Mouse (Mus musculus): Measurements from ENCODE around the gene Map4k2. TPM values are rescaled to one million over a fixed set of nuclear protein-coding genes. Genes with fewer than 3 reads are reported as not detected.
A peak's percentile ranks its signal among the peaks of the same experiment; 100 is the strongest.

Map4k2 gene
- polyA plus RNA-seq, 1 experiment from 2014 or later: 13.8 TPM

DNA sequence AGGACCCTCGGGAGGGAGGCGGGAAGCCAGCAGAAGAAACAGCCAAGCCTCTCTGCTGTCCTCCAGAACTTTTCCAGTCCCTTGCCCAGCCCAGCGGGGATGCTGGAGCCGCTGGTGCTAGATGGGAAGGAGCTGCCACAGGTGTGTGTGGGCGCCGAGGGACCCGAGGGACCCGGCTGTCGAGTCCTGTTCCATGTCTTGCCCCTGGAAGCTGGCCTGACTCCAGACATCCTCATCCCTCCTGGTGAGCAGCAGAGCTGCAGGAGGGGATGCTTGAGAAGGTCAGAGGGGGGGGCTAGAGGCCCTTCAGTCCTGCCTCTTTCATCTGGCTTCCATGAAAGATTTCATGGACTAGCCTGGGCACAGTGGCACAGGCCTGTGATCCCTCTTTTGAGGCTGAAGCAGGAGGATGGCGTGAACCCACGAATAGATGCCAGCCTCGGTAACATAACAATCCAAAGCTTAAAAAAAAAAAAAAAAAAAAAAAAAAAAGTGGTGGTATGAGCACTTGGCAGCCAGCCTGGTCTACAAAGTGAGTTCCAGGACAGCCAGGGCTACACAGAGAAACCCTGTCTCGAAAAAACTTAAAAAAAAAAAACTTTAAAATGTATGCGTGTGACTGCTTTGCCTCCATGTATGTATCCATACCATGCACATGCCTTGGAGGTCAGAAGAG is 10.6 kb downstream of the Map4k2 start:
- H3K27me3 ChIP-seq (replicated peaks): no peaks in the 10 kb centered on the region
- H3K27ac ChIP-seq: no peak overlapping the region
- no peak overlapping the region for H3K9ac ChIP-seq
- no peak overlapping the region for H3K4me2 ChIP-seq
- no peak overlapping the region for H3K4me3 ChIP-seq (replicated peaks)
- H3K9me3 ChIP-seq: no peaks in the 10 kb centered on the region
- peaks cover 11% of the 10 kb centered on the region; the same call in 1 of the 2 replicates for H3K36me3 ChIP-seq
- ATAC-seq (ENCODE audit: insufficient read depth, low FRiP score, low read depth): no peak
- WGBS: 79% methylated on average over 14 of the region's 14 CpGs
- peaks cover 7% of the 10 kb centered on the region for H3K4me1 ChIP-seq

- Histone ChIP-seq H3K36me3 (peaks cover 5% of the 10 kb centered on the region; the same call in 1 of the 2 replicates), H3K4me3 (replicated peaks) (no peak overlapping the region), H3K27ac (no peak overlapping the region), H3K4me1 (peaks cover 7% of the 10 kb centered on the region), H3K4me2 (no peak overlapping the region), H3K9me3 (no peaks in the 10 kb centered on the region), H3K27me3 (replicated peaks) (no peaks in the 10 kb centered on the region), H3K9ac (no peak overlapping the region)
- ATAC-seq (ENCODE audit: insufficient read depth, low FRiP score, low read depth): no peak
- WGBS: 76% methylated on average over 2 of the region's 2 CpGs
Measured at GRCm38 (mm10) chr19:6352107-6352505, 11.2 kb downstream of the Map4k2 start.

GRCm38 (mm10) chr19:6354030-6354429 is 13.1 kb downstream of the Map4k2 start:
- Histone ChIP-seq H3K9ac (no peak overlapping the region), H3K4me1 (0 out of 2 replicates have a peak, but pooled peaks cover 5% of the 10 kb centered on the region), H3K9me3 (no peaks in the 10 kb centered on the region), H3K36me3 (0 out of 2 replicates have a peak, but pooled peaks cover 2% of the 10 kb centered on the region), H3K4me3 (replicated peaks) (no peak overlapping the region), H3K4me2 (no peak overlapping the region), H3K27ac (no peak overlapping the region), H3K27me3 (replicated peaks) (no peaks in the 10 kb centered on the region)
- ATAC-seq (ENCODE audit: insufficient read depth, low FRiP score, low read depth): no peak
- 80% methylated on average over 7 of the region's 7 CpGs for WGBS

GRCm38 (mm10) chr19:6361291-6361690 is 20.4 kb downstream of the Map4k2 start:
- Histone ChIP-seq H3K27me3 (replicated peaks) (no peaks in the 10 kb centered on the region), H3K4me1 (peaks cover 12% of the 10 kb centered on the region), H3K27ac (no peak overlapping the region), H3K9me3 (no peaks in the 10 kb centered on the region), H3K4me3 (replicated peaks) (no peak overlapping the region), H3K4me2 (no peak overlapping the region), H3K36me3 (peaks cover 7% of the 10 kb centered on the region), H3K9ac (no peak overlapping the region)
- WGBS: 95% methylated on average over 3 of the region's 3 CpGs
- ATAC-seq (ENCODE audit: insufficient read depth, low FRiP score, low read depth): no peak

DNA sequence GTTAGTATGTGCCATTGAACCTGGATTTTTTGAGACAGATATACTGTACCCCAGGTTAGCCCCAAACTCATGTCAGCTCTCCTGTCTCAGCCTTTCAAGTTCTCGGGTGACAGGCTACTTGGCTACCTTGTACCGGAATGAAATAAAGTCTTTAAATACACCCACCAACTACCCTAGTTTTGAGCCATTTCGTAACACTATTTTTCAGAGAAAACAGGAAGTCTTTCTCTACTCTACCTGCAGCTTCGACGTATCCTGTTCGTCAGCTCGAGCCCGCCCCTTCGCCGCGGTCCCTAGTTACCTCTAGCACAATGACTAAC is 22.1 kb downstream of the Map4k2 start:
- no peaks in the 10 kb centered on the region for H3K27me3 ChIP-seq (replicated peaks)
- H3K9me3 ChIP-seq: no peaks in the 10 kb centered on the region
- H3K27ac ChIP-seq: peak overlapping the region; percentile 70
- peaks cover 18% of the 10 kb centered on the region for H3K4me1 ChIP-seq
- peak overlapping the region; percentile 99 for H3K4me3 ChIP-seq (replicated peaks)
- ATAC-seq (ENCODE audit: insufficient read depth, low FRiP score, low read depth): no peak
- H3K4me2 ChIP-seq: peak overlapping the region; percentile 61
- H3K9ac ChIP-seq: peak overlapping the region; percentile 6; the same call in 1 of the 2 replicates
- H3K36me3 ChIP-seq: peaks cover 24% of the 10 kb centered on the region
- under 1% methylated on average over 11 of the region's 11 CpGs for WGBS

DNA sequence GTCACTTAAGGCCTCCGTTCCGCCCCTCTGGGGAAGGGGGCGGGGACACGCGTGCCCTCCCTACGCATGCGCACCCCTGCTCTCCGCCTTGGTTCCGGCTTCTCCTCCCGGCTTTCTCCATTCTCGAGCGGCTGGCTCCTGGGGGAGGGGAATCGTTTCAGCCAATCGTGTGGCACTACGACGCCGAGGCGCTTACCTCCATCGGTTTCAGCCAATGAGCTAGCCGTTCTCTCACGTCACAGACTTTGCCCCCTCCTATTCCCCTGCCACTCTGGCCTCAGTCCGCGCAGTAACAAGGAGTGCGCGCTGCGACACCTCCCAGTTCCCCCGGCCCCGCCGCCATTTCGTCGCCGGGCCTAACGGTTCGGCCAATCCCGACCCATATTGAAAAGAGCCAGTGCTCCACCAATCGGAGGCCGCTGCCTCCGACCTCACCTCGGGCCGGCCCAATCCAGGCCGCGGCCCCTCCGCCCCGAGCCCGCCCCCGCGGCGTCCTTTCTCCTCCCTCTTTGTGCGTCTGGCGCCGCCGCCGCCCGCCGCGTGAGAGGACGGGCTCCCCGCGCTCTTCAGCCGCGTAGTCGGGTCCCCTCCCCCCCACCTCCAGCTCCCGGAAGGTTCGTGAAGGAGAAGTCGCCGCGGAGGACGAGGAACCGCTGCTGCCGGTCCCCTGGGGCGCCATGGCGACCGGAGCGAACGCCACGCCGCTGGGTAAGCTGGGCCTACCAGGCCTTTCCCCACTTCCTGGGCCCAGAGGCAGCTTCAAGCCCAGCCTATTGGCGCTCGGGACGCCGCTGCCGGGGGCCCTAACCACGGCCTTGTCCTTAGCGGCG is 22.7 kb downstream of the Map4k2 start, which contains the start of gene Sf1:
Sf1 (plus strand) TSS at position 280 of the 830 bp plus-strand sequence.
- ATAC-seq (ENCODE audit: insufficient read depth, low FRiP score, low read depth): peak; percentile 96
- H3K36me3 ChIP-seq: peaks cover 29% of the 10 kb centered on the region
- peak within 1 kb of the TSS; percentile 99 for H3K9ac ChIP-seq
- H3K9me3 ChIP-seq: no peaks in the 10 kb centered on the region
- H3K4me3 ChIP-seq (replicated peaks): peak within 1 kb of the TSS; percentile 99
- peak within 1 kb of the TSS; percentile 98 for H3K27ac ChIP-seq
- H3K4me2 ChIP-seq: peak within 1 kb of the TSS; percentile 81
- no peaks in the 10 kb centered on the region for H3K27me3 ChIP-seq (replicated peaks)
- H3K4me1 ChIP-seq: peaks cover 18% of the 10 kb centered on the region
- under 1% methylated on average over 85 of the region's 85 CpGs for WGBS

GRCm38 (mm10) chr19:6364317-6364725 is 23.4 kb downstream of the Map4k2 start:
- peak overlapping the region; percentile 81 for H3K4me2 ChIP-seq
- peak overlapping the region; percentile 99 for H3K4me3 ChIP-seq (replicated peaks)
- no peaks in the 10 kb centered on the region for H3K27me3 ChIP-seq (replicated peaks)
- H3K9me3 ChIP-seq: no peaks in the 10 kb centered on the region
- H3K4me1 ChIP-seq: peaks cover 18% of the 10 kb centered on the region
- under 1% methylated on average over 53 of the region's 55 CpGs for WGBS
- H3K9ac ChIP-seq: peak overlapping the region; percentile 99
- H3K36me3 ChIP-seq: peaks cover 33% of the 10 kb centered on the region
- peak overlapping the region; percentile 98 for H3K27ac ChIP-seq
- no peak for ATAC-seq (ENCODE audit: insufficient read depth, low FRiP score, low read depth)

- peak overlapping the region; percentile 99 for H3K9ac ChIP-seq
- no peaks in the 10 kb centered on the region for H3K9me3 ChIP-seq
- H3K4me1 ChIP-seq: peaks cover 18% of the 10 kb centered on the region
- 1% methylated on average over 2 of the region's 2 CpGs for WGBS
- H3K4me2 ChIP-seq: peak overlapping the region; percentile 81
- ATAC-seq (ENCODE audit: insufficient read depth, low FRiP score, low read depth): no peak
- H3K27me3 ChIP-seq (replicated peaks): no peaks in the 10 kb centered on the region
- peak overlapping the region; percentile 98; the same call in 1 of the 2 replicates for H3K27ac ChIP-seq
- H3K4me3 ChIP-seq (replicated peaks): peak overlapping the region; percentile 99
- peaks cover 37% of the 10 kb centered on the region for H3K36me3 ChIP-seq
Measured at GRCm38 (mm10) chr19:6364842-6365241, 23.9 kb downstream of the Map4k2 start.

- Histone ChIP-seq H3K4me2 (no peak overlapping the region), H3K4me3 (replicated peaks) (no peak overlapping the region), H3K36me3 (peaks cover 84% of the 10 kb centered on the region), H3K27me3 (replicated peaks) (no peaks in the 10 kb centered on the region), H3K4me1 (peaks cover 12% of the 10 kb centered on the region), H3K27ac (no peak overlapping the region), H3K9me3 (no peaks in the 10 kb centered on the region), H3K9ac (no peak overlapping the region)
- WGBS: 86% methylated on average over 2 of the region's 2 CpGs
- no peak for ATAC-seq (ENCODE audit: insufficient read depth, low FRiP score, low read depth)
Measured at GRCm38 (mm10) chr19:6370175-6370574, 29.2 kb downstream of the Map4k2 start.

GRCm38 (mm10) chr19:6372433-6372832 is 31.5 kb downstream of the Map4k2 start:
- H3K4me3 ChIP-seq (replicated peaks): no peak overlapping the region
- no peak overlapping the region for H3K9ac ChIP-seq
- H3K36me3 ChIP-seq: peaks cover 82% of the 10 kb centered on the region
- no peaks in the 10 kb centered on the region for H3K27me3 ChIP-seq (replicated peaks)
- no peak for ATAC-seq (ENCODE audit: insufficient read depth, low FRiP score, low read depth)
- H3K4me2 ChIP-seq: no peak overlapping the region
- no peaks in the 10 kb centered on the region for H3K4me1 ChIP-seq
- no peaks in the 10 kb centered on the region for H3K9me3 ChIP-seq
- H3K27ac ChIP-seq: no peak overlapping the region
- 91% methylated on average over 3 of the region's 3 CpGs for WGBS

DNA sequence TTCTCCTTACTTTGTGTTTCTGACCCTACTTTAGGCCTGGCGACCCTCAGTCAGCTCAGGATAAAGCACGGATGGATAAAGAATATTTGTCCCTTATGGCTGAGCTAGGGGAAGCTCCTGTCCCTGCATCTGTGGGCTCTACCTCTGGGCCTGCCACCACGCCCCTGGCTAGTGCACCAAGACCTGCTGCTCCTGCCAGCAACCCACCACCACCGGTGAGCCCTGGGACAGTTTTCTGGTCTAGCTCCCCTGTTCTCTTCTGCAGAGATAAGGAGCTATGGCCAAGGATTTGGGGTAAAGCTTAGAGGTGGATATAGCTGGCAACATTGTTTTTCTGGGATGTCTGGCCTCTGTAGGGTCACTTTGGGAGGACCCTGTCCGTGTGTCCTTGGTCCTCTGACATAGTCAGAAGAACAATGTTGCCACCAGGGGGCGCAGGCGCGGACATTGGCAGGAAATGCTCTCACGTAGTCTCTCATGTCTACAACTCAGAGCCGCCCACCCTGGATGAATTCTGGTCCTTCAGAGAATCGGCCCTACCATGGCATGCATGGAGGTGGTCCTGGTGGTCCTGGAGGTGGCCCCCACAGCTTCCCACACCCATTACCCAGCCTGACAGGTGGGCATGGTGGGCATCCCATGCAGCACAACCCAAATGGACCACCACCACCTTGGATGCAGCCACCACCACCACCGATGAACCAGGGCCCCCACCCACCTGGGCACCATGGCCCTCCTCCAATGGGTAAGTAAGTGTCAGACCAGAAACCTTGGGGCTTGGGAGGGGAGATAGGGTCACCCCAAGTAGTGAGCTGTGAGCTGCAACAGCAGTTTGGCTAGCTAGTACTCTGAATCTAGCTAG is 32.8 kb downstream of the Map4k2 start:
- WGBS: 60% methylated on average over 12 of the region's 12 CpGs
- 0 out of 2 replicates have a peak, but pooled peaks have one; percentile 27 for ATAC-seq (ENCODE audit: insufficient read depth, low FRiP score, low read depth)
- no peak overlapping the region for H3K4me3 ChIP-seq (replicated peaks)

More for the DNA sequence above, 32.8 kb downstream of the Map4k2 start:
- H3K27me3 ChIP-seq (replicated peaks): no peaks in the 10 kb centered on the region
- peaks cover 75% of the 10 kb centered on the region for H3K36me3 ChIP-seq
- no peak overlapping the region for H3K9ac ChIP-seq
- no peaks in the 10 kb centered on the region for H3K4me1 ChIP-seq
- H3K27ac ChIP-seq: no peak overlapping the region
- H3K9me3 ChIP-seq: no peaks in the 10 kb centered on the region
- H3K4me2 ChIP-seq: no peak overlapping the region
